Comparison of ENCODE assay signal across 8 mouse cellular contexts in genomic region chr4:62408601-62409282, GRCm38 (mm10). TPM values are rescaled to one million over a fixed set of nuclear protein-coding genes. Genes with fewer than 3 reads are reported as not detected.
DNase-seq lines count a peak whose midpoint lies in the region; ATAC-seq lines count a peak whose summit lies in the region.

TSS of gene Cdc26 (minus strand) at chr4:62408642.
TSS of gene Prpf4 (plus strand) at chr4:62408797.

- peak within 1 kb of the TSS; percentile 53 for H3K4me2 ChIP-seq in hindbrain, embryonic 14.5 days (replicated peaks)

- H3K4me1 ChIP-seq in hindbrain, embryonic 14.5 days (replicated peaks; ENCODE audit: control insufficient read depth, insufficient read depth, low read length), result peaks cover 27% of the 10 kb centered on the region; the same call in 1 of the 2 replicates

- H3K9ac ChIP-seq in hindbrain, embryonic 14.5 days, result peak within 1 kb of the TSS; percentile 77

- peak; percentile 100 for DNase-seq in R1 (ENCODE audit: low read depth, low spot score)
- DNase-seq in cerebellum, postnatal 25 days, result peak; percentile 94 to 98
- DNase-seq in frontal cortex, postnatal 25 days (ENCODE audit: low spot score in 2 of 2), result peak; percentile 95 to 96
- DNase-seq in hindbrain, embryonic 14.5 days (ENCODE audit: low spot score), result peak; percentile 100
- DNase-seq in layer of hippocampus, postnatal 36 days, result peak; percentile 96 to 97
- peak; percentile 100 for DNase-seq in lung, postnatal 36 days
- peak; percentile 99 for DNase-seq in retina, postnatal 1 day
- peak; percentile 87 to 96 for DNase-seq in urinary bladder, adult 18-20 months (ENCODE audit: low spot score in 2 of 2)

- peak; percentile 99 for ATAC-seq in hindbrain, embryonic 14.5 days (ENCODE audit: low FRiP score)

- WGBS in hindbrain, embryonic 14.5 days, result under 1% methylated on average over 39 of the region's 39 CpGs

- H3K36me3 ChIP-seq in hindbrain, embryonic 14.5 days (replicated peaks; ENCODE audit: control insufficient read depth, insufficient read depth), result peaks cover 34% of the 10 kb centered on the region

- no peaks in the 10 kb centered on the region for H3K9me3 ChIP-seq in hindbrain, embryonic 14.5 days (ENCODE audit: control insufficient read depth, low read length)

- no peaks in the 10 kb centered on the region for H3K27me3 ChIP-seq in hindbrain, embryonic 14.5 days (ENCODE audit: control insufficient read depth, insufficient read depth, low read length)

- peak within 1 kb of the TSS; percentile 82 for H3K27ac ChIP-seq in hindbrain, embryonic 14.5 days

- H3K4me3 ChIP-seq in hindbrain, embryonic 14.5 days (replicated peaks; ENCODE audit: low read length), result peak within 1 kb of the TSS; percentile 74

RNA-seq across cellular contexts. Expression of gene Cdc26, which starts in this region (rescaled TPM):
- polyA plus RNA-seq in hindbrain, embryonic 14.5 days (2014; fragmentation: Nextera tagmentation; extraction: Ambion mirVana), result 83.1 and 95.1 TPM in 2 replicates
- total RNA-seq in layer of hippocampus, postnatal 36 days (2021), result 10 to 100 TPM; 47.5 to 51.8 TPM

RNA-seq across cellular contexts. Expression of gene Prpf4, which starts in this region (rescaled TPM):
- polyA plus RNA-seq in hindbrain, embryonic 14.5 days (2014; fragmentation: Nextera tagmentation; extraction: Ambion mirVana), result 15.0 and 16.1 TPM in 2 replicates
- 10 to 100 TPM; 13.1 to 15.0 TPM for total RNA-seq in layer of hippocampus, postnatal 36 days (2021)

Comparison
In these comparisons a context has a peak if more than half of its experiments do, and no peak if none do; other contexts are left out.
1. Peak in every context shown above with its lines: DNase-seq, ATAC-seq, H3K4me3 ChIP-seq and H3K27ac ChIP-seq.